Mouse (Mus musculus) forelimb bud, embryonic 11.5 days (tissue): ENCODE results near the gene Olfr281.

Experiments used
- DNase-seq: peaks from one replicate; pipeline ENCODE4 v3.0.0-alpha.2; 2012; ENCODE audit warnings: low read depth, low spot score

Gene Olfr281

GRCm38 (mm10) chr15:98483907-98484886 lies 31.8 kb downstream of the Olfr281 start:
- DNase-seq: no peak

- no peak for DNase-seq
Measured at GRCm38 (mm10) chr15:98486433-98487021, 34.1 kb downstream of the Olfr281 start.

- no peak for DNase-seq
Measured at GRCm38 (mm10) chr15:98491332-98491731, 38.9 kb downstream of the Olfr281 start.

- DNase-seq: no peak
Measured at GRCm38 (mm10) chr15:98492102-98492501, 39.7 kb downstream of the Olfr281 start, which contains the start of gene Olfr279. TSS of gene Olfr279 (plus strand) at chr15:98492402.

- DNase-seq: no peak
Measured at GRCm38 (mm10) chr15:98497631-98498030, 45.2 kb downstream of the Olfr281 start.

- DNase-seq: no peak
Measured at GRCm38 (mm10) chr15:98503317-98503716, 50.9 kb downstream of the Olfr281 start.

- DNase-seq: peak; percentile 70
Measured at GRCm38 (mm10) chr15:98504514-98504913, 52.1 kb downstream of the Olfr281 start.

- no peak for DNase-seq
Measured at GRCm38 (mm10) chr15:98506253-98506957, 54.0 kb downstream of the Olfr281 start.

GRCm38 (mm10) chr15:98507321-98507720 lies 54.9 kb downstream of the Olfr281 start:
- no peak for DNase-seq

GRCm38 (mm10) chr15:98509387-98509786 lies 57.0 kb downstream of the Olfr281 start:
- no peak for DNase-seq
